Mouse (Mus musculus) lung, postnatal 0 days (tissue): ENCODE data around the gene Irf2bpl. TPM values are rescaled to one million over a fixed set of nuclear protein-coding genes. Genes with fewer than 3 reads are reported as not detected.

Experiments
- ATAC-seq: fragments of 200-750 bp; cut with Nextera tagmentation; 2 replicates; pipeline ENCODE4 v1.8.0; 2017; ENCODE audit warnings: moderate library complexity
- DNase-seq: peaks from one replicate; pipeline ENCODE4 v3.0.0-alpha.2; 2016; ENCODE audit warnings: low spot score
- H3K27ac ChIP-seq: fragments of 300-500 bp; sonication (generic); 2 replicates; pipeline ENCODE4 v1.5.1; 2014; ENCODE audit warnings: antibody characterized with exemption, mild to moderate bottlenecking, low read length, mixed read lengths
- H3K27me3 ChIP-seq: fragments of 300-500 bp; sonication (generic); replicated peaks from 2 replicates; pipeline ENCODE4 v1.6.1; 2014; ENCODE audit warnings: low read length, mixed read lengths; ENCODE audit not compliant: insufficient read depth
- H3K36me3 ChIP-seq: fragments of 300-500 bp; sonication (generic); 2 replicates; pipeline ENCODE4 v1.6.1; 2014; ENCODE audit warnings: low read length, mixed read lengths; ENCODE audit not compliant: insufficient read depth
- H3K4me1 ChIP-seq: fragments of 300-500 bp; sonication (generic); 2 replicates; pipeline ENCODE4 v1.6.1; 2014; ENCODE audit warnings: antibody characterized with exemption, low read depth, low read length, mixed read lengths; ENCODE audit not compliant: insufficient read depth
- H3K4me2 ChIP-seq: fragments of 300-500 bp; sonication (generic); replicated peaks from 2 replicates; pipeline ENCODE4 v1.6.1; 2014; ENCODE audit warnings: low read depth, mild to moderate bottlenecking, low read length, moderate library complexity, mixed read lengths
- H3K4me3 ChIP-seq: fragments of 300-500 bp; sonication (generic); 2 replicates; pipeline ENCODE4 v1.5.1; 2014; ENCODE audit warnings: low read depth, low read length
- H3K9ac ChIP-seq: fragments of 300-500 bp; sonication (generic); replicated peaks from 2 replicates; pipeline ENCODE4 v1.6.1; 2014; ENCODE audit warnings: low read depth, mild to moderate bottlenecking
- H3K9me3 ChIP-seq: fragments of 300-500 bp; sonication (generic); 2 replicates; pipeline ENCODE4 v1.6.1; 2016; ENCODE audit warnings: low read length, mixed read lengths
- CTCF ChIP-seq: IDR thresholded peaks from 2 replicates; pipeline ENCODE4 v1.5.1; 2016; ENCODE audit warnings: antibody characterized with exemption, mild to moderate bottlenecking
- EP300 ChIP-seq: IDR thresholded peaks from 2 replicates; pipeline ENCODE4 v1.6.1; 2016; ENCODE audit warnings: antibody characterized with exemption, mild to moderate bottlenecking, control low read depth
- WGBS: fragments of 180-500 bp; shearing (Covaris S2); extraction: QIAGEN DNeasy Blood & Tissue Kit; methylation state at CpG from one replicate; pipeline ENCODE4 v1.1.7; 2014; 5-methylcytosine and 5-hydroxymethylcytosine counted together
- polyA plus RNA-seq: library from polyadenylated mRNA; unstranded; fragments of >200 nt; fragmentation: Nextera tagmentation; extraction: Ambion mirVana; gene quantifications from 2 replicates; pipeline ENCODE4 v1.2.1, GENCODE M21; 2015

Irf2bpl gene
- polyA plus RNA-seq: 39.5 and 49.1 TPM in 2 replicates

- Histone ChIP-seq H3K4me2 (peak within 1 kb of the TSS; percentile 93), H3K27ac (peak within 1 kb of the TSS; percentile 100), H3K27me3 (no peaks in the 10 kb centered on the region), H3K9me3 (no peaks in the 10 kb centered on the region), H3K36me3 (no peaks in the 10 kb centered on the region), H3K9ac (peak within 1 kb of the TSS; percentile 97), H3K4me1 (peaks cover 19% of the 10 kb centered on the region), H3K4me3 (peak within 1 kb of the TSS; percentile 96)
- peak; percentile 47; the same call in 1 of the 2 replicates for TF ChIP-seq EP300
- TF ChIP-seq CTCF: peak; percentile 34; the same call in 1 of the 2 replicates
- DNase-seq (peak; percentile 98), ATAC-seq (peak; percentile 78)
- 1% methylated on average over 68 of the region's 82 CpGs for WGBS
Measured at GRCm38 (mm10) chr12:86884197-86885058, at the start of gene Irf2bpl. Irf2bpl (minus strand) TSS chr12:86884798.

DNA sequence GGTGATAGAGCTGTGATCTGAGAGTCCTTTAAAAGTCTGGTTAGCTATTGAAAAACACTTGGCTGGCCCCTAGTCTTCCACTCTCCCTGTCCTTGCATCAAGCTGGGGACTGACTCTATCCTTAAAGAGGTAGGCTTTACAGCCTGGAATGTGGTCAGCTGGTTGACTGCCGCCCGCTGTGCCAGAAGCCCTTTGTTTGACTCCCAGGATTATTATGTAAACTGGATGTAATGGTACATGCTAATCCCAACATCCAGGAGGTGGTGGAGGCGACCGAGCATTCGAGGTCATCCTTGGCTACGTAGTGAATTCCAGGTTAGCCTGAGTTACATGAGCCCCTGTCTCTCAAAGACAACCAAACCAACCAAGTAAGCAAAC lies 48.0 kb upstream of the Irf2bpl start:
- no peak overlapping the region for H3K4me3 ChIP-seq
- peak; percentile 89 for DNase-seq
- no peak overlapping the region for H3K9ac ChIP-seq
- WGBS: 29% methylated on average over 6 of the region's 6 CpGs
- no peak for TF ChIP-seq EP300
- TF ChIP-seq CTCF: no peak
- H3K4me2 ChIP-seq: no peak overlapping the region
- H3K4me1 ChIP-seq: peaks cover 15% of the 10 kb centered on the region
- H3K36me3 ChIP-seq: no peaks in the 10 kb centered on the region
- H3K27me3 ChIP-seq: no peaks in the 10 kb centered on the region
- peak; percentile 82 for ATAC-seq
- no peaks in the 10 kb centered on the region for H3K9me3 ChIP-seq
- peak overlapping the region; percentile 58 for H3K27ac ChIP-seq

GRCm38 (mm10) chr12:86931919-86932574 lies 47.4 kb upstream of the Irf2bpl start:
- TF ChIP-seq EP300 (peak; percentile 99), CTCF (no peak)
- WGBS: 7% methylated on average over 7 of the region's 7 CpGs
- Histone ChIP-seq H3K9me3 (no peaks in the 10 kb centered on the region), H3K4me2 (no peak overlapping the region), H3K27me3 (no peaks in the 10 kb centered on the region), H3K9ac (no peak overlapping the region), H3K4me1 (peaks cover 15% of the 10 kb centered on the region), H3K4me3 (no peak overlapping the region), H3K36me3 (no peaks in the 10 kb centered on the region), H3K27ac (peak overlapping the region; percentile 64)
- ATAC-seq: peak; percentile 92
- DNase-seq: peak; percentile 94

- peaks cover 15% of the 10 kb centered on the region for H3K4me1 ChIP-seq
- no peaks in the 10 kb centered on the region for H3K9me3 ChIP-seq
- ATAC-seq (no peak), DNase-seq (no peak)
- no peak overlapping the region for H3K4me3 ChIP-seq
- no peak overlapping the region for H3K9ac ChIP-seq
- H3K27ac ChIP-seq: peak overlapping the region; percentile 64
- H3K4me2 ChIP-seq: no peak overlapping the region
- H3K36me3 ChIP-seq: no peaks in the 10 kb centered on the region
- 86% methylated on average over 6 of the region's 6 CpGs for WGBS
- no peaks in the 10 kb centered on the region for H3K27me3 ChIP-seq
- TF ChIP-seq CTCF (no peak), EP300 (no peak)
Measured at GRCm38 (mm10) chr12:86930934-86931729, 46.5 kb upstream of the Irf2bpl start.

DNA sequence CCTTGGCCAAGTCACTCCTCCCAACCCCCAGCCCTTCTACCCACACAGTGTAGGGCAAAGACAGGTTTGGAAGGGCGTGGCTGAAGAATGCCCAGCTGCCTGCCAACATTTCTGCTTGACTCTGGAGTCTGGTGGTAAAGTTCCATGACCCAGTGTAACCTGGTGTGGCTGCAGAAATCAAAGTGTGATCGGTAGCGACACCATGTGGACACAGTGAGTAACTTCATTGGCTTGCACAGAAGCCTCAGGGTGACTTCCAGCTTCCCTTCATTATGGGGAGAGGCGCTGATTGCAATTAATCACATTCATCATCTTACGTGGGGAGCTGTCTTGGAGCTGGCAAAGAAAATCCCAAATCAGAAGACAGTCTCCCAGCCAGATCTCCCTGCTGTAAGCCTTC lies 39.2 kb upstream of the Irf2bpl start:
- no peak overlapping the region for H3K9ac ChIP-seq
- DNase-seq: peak; percentile 93
- H3K9me3 ChIP-seq: no peaks in the 10 kb centered on the region
- peak; percentile 89 for ATAC-seq
- peak; percentile 97 for TF ChIP-seq CTCF
- no peak for TF ChIP-seq EP300
- H3K27me3 ChIP-seq: no peaks in the 10 kb centered on the region
- under 1% methylated on average over 5 of the region's 5 CpGs for WGBS
- no peak overlapping the region for H3K4me3 ChIP-seq
- no peaks in the 10 kb centered on the region for H3K36me3 ChIP-seq
- H3K4me1 ChIP-seq: no peaks in the 10 kb centered on the region; the same call in 1 of the 2 replicates
- no peak overlapping the region for H3K4me2 ChIP-seq
- H3K27ac ChIP-seq: no peak overlapping the region
